Mouse (Mus musculus) kidney, postnatal 0 days (tissue): Measurements from ENCODE around the gene Cyp2u1. TPM values are rescaled to one million over a fixed set of nuclear protein-coding genes. Genes with fewer than 3 reads are reported as not detected.
A peak's percentile ranks its signal among the peaks of the same experiment; 100 is the strongest.

ENCODE experiments used
- ATAC-seq: fragments of 200-750 bp; cut with Nextera tagmentation; replicated peaks from 2 replicates; pipeline ENCODE4 v1.8.0; 2017; ENCODE audit warnings: low read depth, moderate number of reproducible peaks, moderate TSS enrichment, moderate library complexity; ENCODE audit not compliant: low FRiP score
- DNase-seq: peaks from one replicate; pipeline ENCODE4 v3.0.0-alpha.2; 2016; ENCODE audit warnings: low spot score
- H3K27ac ChIP-seq: fragments of 300-500 bp; sonication (generic); 2 replicates; pipeline ENCODE4 v1.5.1; 2014; ENCODE audit warnings: mild to moderate bottlenecking
- H3K27me3 ChIP-seq: fragments of 300-500 bp; sonication (generic); 2 replicates; pipeline ENCODE4 v1.6.1; 2014; ENCODE audit warnings: low read length, mixed read lengths; ENCODE audit not compliant: insufficient read depth
- H3K36me3 ChIP-seq: fragments of 300-500 bp; sonication (generic); 2 replicates; pipeline ENCODE4 v1.6.1; 2014; ENCODE audit warnings: low read length, mixed read lengths; ENCODE audit not compliant: insufficient read depth
- H3K4me1 ChIP-seq: fragments of 300-500 bp; sonication (generic); replicated peaks from 2 replicates; pipeline ENCODE4 v1.6.1; 2014; ENCODE audit warnings: antibody characterized with exemption, low read length, mixed read lengths; ENCODE audit not compliant: insufficient read depth
- H3K4me2 ChIP-seq: fragments of 300-500 bp; sonication (generic); 2 replicates; pipeline ENCODE4 v1.6.1; 2014; ENCODE audit warnings: mild to moderate bottlenecking, low read length, moderate library complexity, mixed read lengths
- H3K4me3 ChIP-seq: fragments of 300-500 bp; sonication (generic); replicated peaks from 2 replicates; pipeline ENCODE4 v1.5.1; 2014; ENCODE audit warnings: low read depth, low read length
- H3K9ac ChIP-seq: fragments of 300-500 bp; sonication (generic); 2 replicates; pipeline ENCODE4 v1.6.1; 2014; ENCODE audit warnings: low read depth, low read length
- H3K9me3 ChIP-seq: fragments of 300-500 bp; sonication (generic); replicated peaks from 2 replicates; pipeline ENCODE4 v1.6.1; 2016; ENCODE audit warnings: low read length, inconsistent platforms, mixed read lengths
- CTCF ChIP-seq: IDR thresholded peaks from 2 replicates; pipeline ENCODE4 v1.5.1; 2016; ENCODE audit warnings: antibody characterized with exemption, low read depth, mild to moderate bottlenecking, moderate library complexity
- WGBS: fragments of 180-500 bp; shearing (Covaris S2); extraction: QIAGEN DNeasy Blood & Tissue Kit; methylation state at CpG from one replicate; pipeline ENCODE4 v1.1.7; 2014; 5-methylcytosine and 5-hydroxymethylcytosine counted together
- polyA plus RNA-seq: library from polyadenylated mRNA; unstranded; fragments of >200 nt; fragmentation: Nextera tagmentation; extraction: Ambion mirVana; gene quantifications from 2 replicates; pipeline ENCODE4 v1.2.1, GENCODE M21; 2015

Cyp2u1 gene
- polyA plus RNA-seq, 1 experiment from 2014 or later = 5.5 TPM

DNA sequence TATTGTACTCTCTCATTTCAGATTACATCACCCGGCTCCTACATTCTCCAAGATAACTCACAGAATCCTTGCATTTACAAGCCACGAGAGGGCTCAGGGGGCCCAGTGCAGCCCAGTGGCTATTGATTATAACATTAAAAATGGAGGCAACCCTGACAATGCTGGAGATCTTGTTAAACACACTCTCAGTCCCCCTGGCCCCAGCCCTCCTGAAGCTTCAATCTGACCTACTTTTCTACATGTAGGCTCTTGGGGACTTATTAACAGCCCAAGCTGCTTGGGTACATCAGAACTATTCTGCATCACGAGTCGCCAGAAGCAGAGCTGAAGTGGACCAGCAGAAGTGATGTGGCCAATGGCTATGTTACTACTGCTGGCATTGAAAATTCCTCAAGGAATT, 23.6 kb upstream of the Cyp2u1 start:
- no peaks in the 10 kb centered on the region for H3K27me3 ChIP-seq
- no peaks in the 10 kb centered on the region for H3K4me1 ChIP-seq
- TF ChIP-seq CTCF = no peak
- DNase-seq (no peak), ATAC-seq (no peak)
- H3K9me3 ChIP-seq = no peaks in the 10 kb centered on the region
- H3K4me2 ChIP-seq = no peak overlapping the region
- no peak overlapping the region for H3K4me3 ChIP-seq
- no peak overlapping the region for H3K9ac ChIP-seq
- no peak overlapping the region for H3K27ac ChIP-seq
- WGBS = 89% methylated on average over 4 of the region's 4 CpGs
- no peaks in the 10 kb centered on the region for H3K36me3 ChIP-seq

DNA sequence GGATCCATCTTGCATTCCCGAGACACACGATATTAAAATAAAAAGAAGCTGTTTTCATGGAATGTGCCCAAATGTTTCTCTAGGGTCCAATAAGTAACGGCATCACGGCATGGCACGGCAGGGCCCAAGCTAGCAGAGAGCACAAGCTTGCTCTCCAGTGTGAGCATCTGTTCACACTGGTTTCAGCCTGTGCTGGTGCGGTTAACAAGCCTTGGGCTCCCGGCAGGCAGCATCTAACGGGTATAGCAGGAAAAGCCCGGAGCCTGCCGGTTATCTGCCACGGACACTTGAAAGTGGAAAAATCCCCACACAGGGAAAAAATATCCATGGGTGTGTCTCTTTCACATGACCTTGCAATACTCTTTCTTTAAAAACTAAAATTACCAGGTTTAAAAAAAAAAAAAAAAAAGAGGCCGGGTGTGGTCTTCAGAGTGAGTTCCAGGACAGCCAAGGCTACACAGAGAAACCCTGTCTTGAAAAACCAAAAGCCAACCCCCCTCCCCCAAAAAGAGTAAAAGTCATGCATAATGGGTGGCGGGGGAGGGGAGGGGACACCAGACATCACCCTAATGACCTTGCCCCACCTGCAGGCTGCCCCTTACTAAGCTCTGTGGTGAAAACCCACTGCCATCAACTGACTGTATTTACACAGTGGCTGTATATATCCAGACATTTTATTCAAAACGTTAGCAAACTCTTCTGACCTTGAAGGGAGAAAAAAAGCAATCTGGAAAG, 19.2 kb upstream of the Cyp2u1 start:
- TF ChIP-seq CTCF = no peak

GRCm38 (mm10) chr3:131320184-131320583, 17.2 kb upstream of the Cyp2u1 start:
- Histone ChIP-seq H3K4me1 (no peaks in the 10 kb centered on the region), H3K27me3 (no peaks in the 10 kb centered on the region), H3K9ac (no peak overlapping the region), H3K4me3 (no peak overlapping the region), H3K9me3 (no peaks in the 10 kb centered on the region), H3K27ac (no peak overlapping the region), H3K36me3 (no peaks in the 10 kb centered on the region), H3K4me2 (no peak overlapping the region)
- DNase-seq (peak; percentile 89), ATAC-seq (no peak)
- TF ChIP-seq CTCF = peak; percentile 95
- 4% methylated on average over 3 of the region's 3 CpGs for WGBS

More for the DNA sequence above, 19.2 kb upstream of the Cyp2u1 start:
- WGBS = 75% methylated on average over 14 of the region's 14 CpGs
- Histone ChIP-seq H3K4me2 (no peak overlapping the region), H3K4me3 (no peak overlapping the region), H3K4me1 (no peaks in the 10 kb centered on the region), H3K36me3 (no peaks in the 10 kb centered on the region), H3K27me3 (no peaks in the 10 kb centered on the region), H3K9ac (no peak overlapping the region), H3K27ac (no peak overlapping the region), H3K9me3 (no peaks in the 10 kb centered on the region)
- DNase-seq (no peak), ATAC-seq (no peak)

GRCm38 (mm10) chr3:131318211-131318610, 15.2 kb upstream of the Cyp2u1 start:
- no peak overlapping the region for H3K4me2 ChIP-seq
- 53% methylated on average over 2 of the region's 2 CpGs for WGBS
- H3K4me1 ChIP-seq = no peaks in the 10 kb centered on the region
- ATAC-seq (no peak), DNase-seq (no peak)
- TF ChIP-seq CTCF = no peak
- H3K9ac ChIP-seq = no peak overlapping the region
- no peak overlapping the region for H3K27ac ChIP-seq
- H3K4me3 ChIP-seq = no peak overlapping the region
- H3K36me3 ChIP-seq = no peaks in the 10 kb centered on the region
- no peaks in the 10 kb centered on the region for H3K9me3 ChIP-seq
- no peaks in the 10 kb centered on the region for H3K27me3 ChIP-seq

- Histone ChIP-seq H3K36me3 (no peaks in the 10 kb centered on the region), H3K4me2 (no peak overlapping the region), H3K27ac (no peak overlapping the region), H3K9ac (no peak overlapping the region), H3K4me1 (no peaks in the 10 kb centered on the region), H3K27me3 (no peaks in the 10 kb centered on the region), H3K4me3 (no peak overlapping the region), H3K9me3 (no peaks in the 10 kb centered on the region)
- no peak for DNase-seq
- WGBS = 95% methylated on average over 1 of the region's 1 CpGs
- no peak for TF ChIP-seq CTCF
- no peak for ATAC-seq
These were observed 14.1 kb upstream of the Cyp2u1 start for GRCm38 (mm10) chr3:131317126-131317525.

DNA sequence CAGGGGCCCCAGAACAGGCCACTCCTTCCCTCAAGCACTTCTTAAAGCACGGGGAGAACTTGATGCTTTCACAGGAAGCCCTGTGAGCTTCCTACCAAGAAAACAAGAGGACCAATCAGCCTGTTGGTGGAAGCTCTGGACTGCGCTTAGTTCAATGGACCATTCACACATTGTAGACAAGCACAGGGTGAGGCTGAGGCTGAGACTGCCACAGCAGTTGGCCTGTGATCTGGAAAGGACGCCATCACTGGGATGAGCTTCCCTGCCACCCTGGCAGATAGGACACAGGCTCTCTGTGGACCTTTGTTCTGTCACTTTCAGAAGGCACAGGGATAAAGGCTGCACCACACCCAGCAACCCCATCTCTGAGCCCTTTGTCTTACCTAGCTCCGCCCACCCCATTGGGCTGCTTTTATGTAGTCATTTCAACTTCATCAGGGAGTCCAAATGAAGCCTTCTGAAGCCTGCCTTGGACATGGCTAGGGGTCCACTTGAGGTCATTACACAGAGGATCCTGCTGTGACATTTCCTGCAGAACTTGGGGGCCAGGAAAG, 13.0 kb upstream of the Cyp2u1 start:
- no peak for DNase-seq
- H3K27ac ChIP-seq = no peak overlapping the region
- H3K4me2 ChIP-seq = no peak overlapping the region
- no peaks in the 10 kb centered on the region for H3K9me3 ChIP-seq
- H3K36me3 ChIP-seq = no peaks in the 10 kb centered on the region
- H3K4me3 ChIP-seq = no peak overlapping the region
- 52% methylated on average over 4 of the region's 4 CpGs for WGBS
- H3K27me3 ChIP-seq = no peaks in the 10 kb centered on the region
- no peak overlapping the region for H3K9ac ChIP-seq
- no peak for ATAC-seq
- H3K4me1 ChIP-seq = no peaks in the 10 kb centered on the region
- no peak for TF ChIP-seq CTCF
